Mouse (Mus musculus) hindbrain, embryonic 12.5 days (tissue): ENCODE data around the gene Ano6. TPM values are rescaled to one million over a fixed set of nuclear protein-coding genes. Genes with fewer than 3 reads are reported as not detected.
A peak's percentile ranks its signal among the peaks of the same experiment; 100 is the strongest.

ENCODE experiments used
- ATAC-seq: fragments of 200-750 bp; cut with Nextera tagmentation; 2 replicates; pipeline ENCODE4 v1.8.0; 2017; ENCODE audit warnings: moderate TSS enrichment; ENCODE audit not compliant: low FRiP score
- H3K27ac ChIP-seq: fragments of 300-500 bp; sonication (generic); 2 replicates; pipeline ENCODE4 v1.5.1; 2016; ENCODE audit warnings: mild to moderate bottlenecking
- H3K27me3 ChIP-seq: fragments of 300-500 bp; sonication (generic); 2 replicates; pipeline ENCODE4 v1.6.1; 2016; ENCODE audit warnings: mild to moderate bottlenecking
- H3K36me3 ChIP-seq: fragments of 300-500 bp; sonication (generic); 2 replicates; pipeline ENCODE4 v1.6.1; 2016; ENCODE audit warnings: mild to moderate bottlenecking
- H3K4me1 ChIP-seq: fragments of 300-500 bp; sonication (generic); 2 replicates; pipeline ENCODE4 v1.6.1; 2016
- H3K4me2 ChIP-seq: fragments of 300-500 bp; sonication (generic); replicated peaks from 2 replicates; pipeline ENCODE4 v1.6.1; 2016; ENCODE audit warnings: mild to moderate bottlenecking
- H3K4me3 ChIP-seq: fragments of 300-500 bp; sonication (generic); 2 replicates; pipeline ENCODE4 v1.5.1; 2016; ENCODE audit warnings: mild to moderate bottlenecking
- H3K9ac ChIP-seq: fragments of 300-500 bp; sonication (generic); 2 replicates; pipeline ENCODE4 v1.6.1; 2016; ENCODE audit warnings: mild to moderate bottlenecking, moderate library complexity
- H3K9me3 ChIP-seq: fragments of 300-500 bp; sonication (generic); replicated peaks from 2 replicates; pipeline ENCODE4 v1.6.1; 2016; ENCODE audit warnings: mild to moderate bottlenecking
- WGBS: fragments of 180-500 bp; shearing (Covaris S2); methylation state at CpG from one replicate; pipeline ENCODE4 v1.1.7; 2016; 5-methylcytosine and 5-hydroxymethylcytosine counted together
- polyA plus RNA-seq: library from polyadenylated mRNA; unstranded; fragments of >200 nt; fragmentation: Nextera tagmentation; extraction: Ambion mirVana; gene quantifications from 2 replicates; pipeline ENCODE4 v1.2.1, GENCODE M21; 2016

Ano6 gene
- polyA plus RNA-seq, 1 experiment from 2014 or later: 40.7 TPM

GRCm38 (mm10) chr15:95921072-95921471 is 130.4 kb downstream of the Ano6 start:
- 88% methylated on average over 3 of the region's 3 CpGs for WGBS
- no peak overlapping the region for H3K27ac ChIP-seq
- H3K4me2 ChIP-seq: no peak overlapping the region
- no peak overlapping the region for H3K9ac ChIP-seq
- H3K9me3 ChIP-seq: no peaks in the 10 kb centered on the region
- H3K4me3 ChIP-seq: no peak overlapping the region
- no peaks in the 10 kb centered on the region for H3K4me1 ChIP-seq
- ATAC-seq: no peak
- H3K27me3 ChIP-seq: no peaks in the 10 kb centered on the region
- H3K36me3 ChIP-seq: peaks cover 6% of the 10 kb centered on the region; the same call in 1 of the 2 replicates

- Histone ChIP-seq H3K9me3 (no peaks in the 10 kb centered on the region), H3K4me1 (no peaks in the 10 kb centered on the region), H3K4me2 (no peak overlapping the region), H3K27me3 (no peaks in the 10 kb centered on the region), H3K4me3 (no peak overlapping the region), H3K9ac (no peak overlapping the region), H3K36me3 (0 out of 2 replicates have a peak, but pooled peaks cover under 1% of the 10 kb centered on the region), H3K27ac (no peak overlapping the region)
- ATAC-seq: no peak
- WGBS: 91% methylated on average over 4 of the region's 4 CpGs
Measured at GRCm38 (mm10) chr15:95921639-95922038, 131.0 kb downstream of the Ano6 start.

DNA sequence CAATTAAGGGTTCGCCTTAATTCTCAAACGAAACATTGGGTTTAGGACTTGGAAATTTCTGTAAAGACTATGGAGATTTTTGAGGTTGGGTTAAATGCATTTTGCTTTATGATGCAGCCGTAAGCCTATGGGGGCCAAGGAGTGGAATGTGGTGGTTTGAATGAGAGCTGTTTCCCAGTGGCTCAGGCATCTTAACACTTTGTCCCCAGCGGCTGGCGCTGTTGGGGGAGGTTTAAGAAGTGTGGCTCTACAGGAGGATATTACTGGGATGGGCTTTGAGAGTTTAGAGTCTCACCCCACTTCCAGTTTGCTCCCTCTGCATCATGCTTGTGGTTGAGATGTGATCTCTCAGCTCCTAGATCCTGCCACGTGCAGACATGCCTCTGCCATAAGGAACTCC is 131.9 kb downstream of the Ano6 start:
- no peaks in the 10 kb centered on the region for H3K9me3 ChIP-seq
- H3K9ac ChIP-seq: no peak overlapping the region
- H3K27me3 ChIP-seq: no peaks in the 10 kb centered on the region
- H3K27ac ChIP-seq: no peak overlapping the region
- no peak overlapping the region for H3K4me3 ChIP-seq
- no peaks in the 10 kb centered on the region for H3K36me3 ChIP-seq
- 90% methylated on average over 6 of the region's 6 CpGs for WGBS
- no peaks in the 10 kb centered on the region for H3K4me1 ChIP-seq
- H3K4me2 ChIP-seq: no peak overlapping the region
- no peak for ATAC-seq

DNA sequence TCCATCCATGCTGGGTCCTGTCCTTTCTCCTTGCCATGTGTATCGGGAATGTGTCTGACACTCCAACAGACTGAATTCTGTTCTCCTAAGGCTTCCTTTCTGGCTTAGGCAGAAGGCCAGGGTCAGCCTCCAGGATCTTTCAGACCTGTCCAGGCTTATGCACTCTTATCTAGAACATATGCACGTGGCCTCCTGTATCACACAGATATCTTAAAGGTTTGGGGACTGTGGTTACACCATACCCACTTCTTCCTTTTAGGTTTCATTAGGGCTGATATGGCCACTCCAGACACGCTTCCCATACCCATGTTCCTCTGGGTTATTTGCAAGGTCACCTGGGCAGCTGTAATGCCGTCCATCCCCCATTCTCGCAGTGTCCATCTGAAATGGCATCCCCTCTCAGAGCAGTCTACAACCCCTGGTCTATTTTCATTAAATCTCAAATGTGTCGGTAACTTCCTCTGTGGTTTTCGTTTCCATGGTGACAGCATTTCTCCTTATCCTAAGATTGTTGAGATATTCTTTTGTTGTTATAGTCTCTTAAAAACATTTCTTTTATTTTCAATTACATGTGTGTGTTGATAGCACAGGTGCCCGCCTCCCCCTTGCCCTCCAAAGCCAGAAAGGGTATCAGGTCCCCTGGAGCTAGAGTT is 134.8 kb downstream of the Ano6 start:
- no peak overlapping the region for H3K9ac ChIP-seq
- no peak overlapping the region for H3K4me3 ChIP-seq
- peaks cover 7% of the 10 kb centered on the region; the same call in 1 of the 2 replicates for H3K36me3 ChIP-seq
- no peak overlapping the region for H3K4me2 ChIP-seq
- H3K27ac ChIP-seq: no peak overlapping the region
- H3K4me1 ChIP-seq: no peaks in the 10 kb centered on the region
- ATAC-seq: no peak
- no peaks in the 10 kb centered on the region for H3K9me3 ChIP-seq
- WGBS: 89% methylated on average over 8 of the region's 8 CpGs
- H3K27me3 ChIP-seq: no peaks in the 10 kb centered on the region

GRCm38 (mm10) chr15:95929087-95929486 is 138.4 kb downstream of the Ano6 start:
- Histone ChIP-seq H3K27me3 (no peaks in the 10 kb centered on the region), H3K4me1 (no peaks in the 10 kb centered on the region), H3K36me3 (peaks cover 20% of the 10 kb centered on the region; the same call in 1 of the 2 replicates), H3K4me2 (no peak overlapping the region), H3K4me3 (no peak overlapping the region), H3K27ac (no peak overlapping the region), H3K9me3 (no peaks in the 10 kb centered on the region), H3K9ac (no peak overlapping the region)
- WGBS: 90% methylated on average over 6 of the region's 6 CpGs
- ATAC-seq: no peak

GRCm38 (mm10) chr15:95931013-95931775 is 140.6 kb downstream of the Ano6 start:
- no peaks in the 10 kb centered on the region for H3K27me3 ChIP-seq
- 78% methylated on average over 16 of the region's 16 CpGs for WGBS
- H3K27ac ChIP-seq: peak overlapping the region; percentile 18; the same call in 1 of the 2 replicates
- no peak overlapping the region for H3K9ac ChIP-seq
- no peak overlapping the region for H3K4me2 ChIP-seq
- ATAC-seq: no peak
- H3K36me3 ChIP-seq: peaks cover 20% of the 10 kb centered on the region; the same call in 1 of the 2 replicates
- H3K4me1 ChIP-seq: no peaks in the 10 kb centered on the region
- no peaks in the 10 kb centered on the region for H3K9me3 ChIP-seq
- no peak overlapping the region for H3K4me3 ChIP-seq

DNA sequence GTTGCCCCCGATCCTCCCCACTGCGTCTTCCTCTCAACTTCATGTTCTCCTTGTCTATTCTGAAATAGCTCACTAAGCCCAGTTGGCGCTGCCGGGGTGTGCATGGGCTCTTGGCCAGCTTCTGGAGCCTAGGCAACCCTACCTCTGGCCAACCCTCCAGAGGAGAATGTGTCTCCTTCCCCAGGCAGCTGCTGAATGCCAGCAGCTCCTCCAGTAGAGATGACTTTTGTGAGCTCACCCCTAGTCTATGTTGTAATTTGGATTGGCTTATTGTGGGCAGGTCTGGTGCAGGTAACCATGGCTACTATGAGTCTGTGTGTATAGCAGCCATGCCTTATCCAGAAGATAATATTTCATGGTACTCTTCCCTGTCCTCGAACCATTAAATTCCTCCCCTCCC is 141.7 kb downstream of the Ano6 start:
- no peak for ATAC-seq
- Histone ChIP-seq H3K9ac (no peak overlapping the region), H3K9me3 (no peaks in the 10 kb centered on the region), H3K4me1 (no peaks in the 10 kb centered on the region), H3K27me3 (no peaks in the 10 kb centered on the region), H3K36me3 (peaks cover 20% of the 10 kb centered on the region; the same call in 1 of the 2 replicates), H3K4me3 (no peak overlapping the region), H3K4me2 (no peak overlapping the region), H3K27ac (no peak overlapping the region)
- WGBS: 93% methylated on average over 5 of the region's 5 CpGs

- Histone ChIP-seq H3K36me3 (peaks cover 27% of the 10 kb centered on the region), H3K27me3 (no peaks in the 10 kb centered on the region), H3K9ac (no peak overlapping the region), H3K4me1 (no peaks in the 10 kb centered on the region), H3K4me3 (no peak overlapping the region), H3K27ac (no peak overlapping the region), H3K9me3 (peaks cover 6% of the 10 kb centered on the region; the same call in 1 of the 2 replicates), H3K4me2 (no peak overlapping the region)
- 84% methylated on average over 11 of the region's 11 CpGs for WGBS
- ATAC-seq: no peak
Measured at GRCm38 (mm10) chr15:95935141-95935540, 144.5 kb downstream of the Ano6 start.

- Histone ChIP-seq H3K36me3 (peaks cover 25% of the 10 kb centered on the region), H3K4me2 (no peak overlapping the region), H3K27ac (no peak overlapping the region), H3K9me3 (peaks cover 6% of the 10 kb centered on the region; the same call in 1 of the 2 replicates), H3K9ac (no peak overlapping the region), H3K4me3 (no peak overlapping the region), H3K27me3 (no peaks in the 10 kb centered on the region), H3K4me1 (peaks cover 10% of the 10 kb centered on the region; the same call in 1 of the 2 replicates)
- 58% methylated on average over 4 of the region's 4 CpGs for whole genome bisulfite sequencing
- ATAC-seq: no peak
Measured at GRCm38 (mm10) chr15:95943470-95943869, 152.8 kb downstream of the Ano6 start.

GRCm38 (mm10) chr15:95944299-95944698 is 153.7 kb downstream of the Ano6 start:
- Histone ChIP-seq H3K9ac (no peak overlapping the region), H3K9me3 (0 out of 2 replicates have a peak, but pooled peaks cover under 1% of the 10 kb centered on the region), H3K4me1 (peaks cover 10% of the 10 kb centered on the region; the same call in 1 of the 2 replicates), H3K4me3 (no peak overlapping the region), H3K36me3 (peaks cover 21% of the 10 kb centered on the region), H3K27me3 (no peaks in the 10 kb centered on the region), H3K27ac (no peak overlapping the region), H3K4me2 (no peak overlapping the region)
- 90% methylated on average over 6 of the region's 6 CpGs for WGBS
- ATAC-seq: no peak

DNA sequence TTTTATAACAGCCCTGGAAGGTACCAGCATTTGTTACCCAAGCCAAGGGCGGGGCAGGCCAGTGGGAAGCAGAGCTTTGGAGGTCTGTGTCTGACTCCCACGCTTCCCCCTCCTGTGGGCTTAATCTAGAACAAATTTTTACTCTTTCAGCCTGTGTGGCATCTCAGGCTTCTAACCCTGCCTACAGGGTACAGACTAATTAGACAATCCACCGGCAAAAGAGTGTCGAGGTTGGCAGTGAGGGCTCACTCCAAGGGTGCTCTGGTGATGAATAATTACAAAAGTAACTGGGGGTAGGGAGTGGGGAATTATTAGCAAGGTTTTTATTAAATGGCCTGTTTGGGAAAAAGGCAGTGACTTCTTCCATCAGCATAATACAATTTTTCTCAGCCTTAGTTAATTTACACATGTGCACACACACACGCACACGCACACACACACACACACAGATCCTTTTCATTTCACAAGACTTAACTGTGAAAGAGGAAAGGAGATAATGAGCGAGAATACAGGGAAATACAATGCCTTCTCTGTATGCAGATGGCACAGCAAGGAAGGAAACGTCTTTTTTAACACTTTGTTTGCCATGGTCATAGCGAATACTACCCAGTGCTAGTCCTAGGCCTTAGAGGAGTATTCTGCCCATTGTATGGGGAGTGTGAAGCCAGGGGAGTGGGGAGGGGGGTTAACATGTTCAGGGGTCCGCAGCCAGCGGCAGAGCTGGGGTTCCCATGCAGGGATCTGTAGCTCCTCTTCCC is 155.5 kb downstream of the Ano6 start:
- peaks cover 29% of the 10 kb centered on the region for H3K36me3 ChIP-seq
- H3K9ac ChIP-seq: no peak overlapping the region
- no peak; the same call in 1 of the 2 replicates for ATAC-seq
- peaks cover 10% of the 10 kb centered on the region; the same call in 1 of the 2 replicates for H3K4me1 ChIP-seq
- H3K9me3 ChIP-seq: no peaks in the 10 kb centered on the region
- no peak overlapping the region for H3K4me3 ChIP-seq
- no peak overlapping the region; the same call in none of the 2 replicates for H3K27ac ChIP-seq
- H3K27me3 ChIP-seq: no peaks in the 10 kb centered on the region
- 52% methylated on average over 11 of the region's 11 CpGs for WGBS
- H3K4me2 ChIP-seq: no peak overlapping the region

GRCm38 (mm10) chr15:95948411-95948810 is 157.8 kb downstream of the Ano6 start:
- no peaks in the 10 kb centered on the region for H3K9me3 ChIP-seq
- no peaks in the 10 kb centered on the region for H3K27me3 ChIP-seq
- no peak overlapping the region for H3K27ac ChIP-seq
- WGBS: 95% methylated on average over 18 of the region's 18 CpGs
- H3K4me2 ChIP-seq: no peak overlapping the region
- H3K4me1 ChIP-seq: peaks cover 10% of the 10 kb centered on the region; the same call in 1 of the 2 replicates
- no peak for ATAC-seq
- peaks cover 25% of the 10 kb centered on the region for H3K36me3 ChIP-seq
- no peak overlapping the region for H3K9ac ChIP-seq
- no peak overlapping the region for H3K4me3 ChIP-seq
